Mouse (Mus musculus): ENCODE results near the gene Neu3.

DNA sequence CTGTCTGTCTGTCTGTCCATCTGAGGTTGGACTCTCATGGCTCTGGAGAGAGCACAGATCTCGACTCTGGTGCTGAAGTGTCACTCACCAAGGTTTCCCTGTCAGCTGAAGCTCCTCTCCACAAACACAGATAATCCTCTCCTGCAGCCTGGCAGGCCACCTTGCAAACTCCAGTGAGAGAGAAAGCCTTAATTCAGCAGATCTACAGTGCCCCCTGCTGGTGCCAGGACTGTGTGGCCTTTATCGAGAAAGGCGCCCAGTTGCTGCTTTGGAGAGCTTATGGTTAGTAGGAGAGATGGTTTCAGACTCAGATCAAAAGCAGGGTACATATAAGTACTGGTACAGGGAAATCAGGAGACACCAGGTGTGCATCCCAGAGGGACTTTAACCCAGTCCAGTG, 48.1 kb upstream of the Neu3 start:
- peak; percentile 94 for TF ChIP-seq CTCF (IDR thresholded peaks at IDR 0.05; ENCODE audit: low read depth)
- no peak for TF ChIP-seq EP300 (IDR thresholded peaks at IDR 0.05; ENCODE audit: low read depth)

Measured in liver, postnatal 0 days (tissue).